Mouse (Mus musculus) inflammation-experienced regulatory T-cells, adult 6 months (primary cell): Measurements from ENCODE around the gene Arl3. TPM values are rescaled to one million over a fixed set of nuclear protein-coding genes. Genes with fewer than 3 reads are reported as not detected.

Experiments used
- ATAC-seq: one replicate; pipeline ENCODE4 v1.8.0; 2017
- polyA plus RNA-seq, 3 experiments: library from polyadenylated mRNA; unstranded; fragments of 100-300 nt; shearing (Covaris generic); gene quantifications; one replicate each; pipeline ENCODE4 v1.2.1; 2017

The Arl3 gene
- polyA plus RNA-seq, 3 experiments from 2014 or later = 25.9 to 27.1 (median 26.8) TPM

- peak; percentile 77 for ATAC-seq
Measured at GRCm38 (mm10) chr19:46499836-46500580, 73.0 kb downstream of the Arl3 start.

- ATAC-seq = no peak
Measured at GRCm38 (mm10) chr19:46499539-46499835, 73.5 kb downstream of the Arl3 start.

GRCm38 (mm10) chr19:46497230-46497629 is 75.8 kb downstream of the Arl3 start:
- no peak for ATAC-seq

GRCm38 (mm10) chr19:46495136-46495535 is 77.9 kb downstream of the Arl3 start:
- no peak for ATAC-seq

GRCm38 (mm10) chr19:46490634-46491033 is 82.4 kb downstream of the Arl3 start:
- no peak for ATAC-seq

GRCm38 (mm10) chr19:46489448-46489847 is 83.5 kb downstream of the Arl3 start:
- ATAC-seq = no peak

GRCm38 (mm10) chr19:46486709-46487108 is 86.3 kb downstream of the Arl3 start:
- ATAC-seq = no peak

- no peak for ATAC-seq
Measured at GRCm38 (mm10) chr19:46485847-46486246, 87.2 kb downstream of the Arl3 start.

- no peak for ATAC-seq
Measured at GRCm38 (mm10) chr19:46484518-46484917, 88.5 kb downstream of the Arl3 start.

- no peak for ATAC-seq
Measured at GRCm38 (mm10) chr19:46483701-46484328, 89.2 kb downstream of the Arl3 start.

- ATAC-seq = no peak
Measured at GRCm38 (mm10) chr19:46482896-46483516, 90.0 kb downstream of the Arl3 start.

- ATAC-seq = no peak
Measured at GRCm38 (mm10) chr19:46481756-46482155, 91.2 kb downstream of the Arl3 start.

- ATAC-seq = no peak
Measured at GRCm38 (mm10) chr19:46481352-46481751, 91.6 kb downstream of the Arl3 start.

Other genes starting within 250 kb of the Arl3 start
- gene Psd, start 246.0 kb downstream of the Arl3 start, polyA plus RNA-seq = 1 to 10 TPM; 3.1 to 4.1 (median 4.0) TPM
- gene Fbxl15, start 245.0 kb downstream of the Arl3 start, polyA plus RNA-seq = 1 to 10 TPM; 3.9 to 6.4 (median 4.5) TPM
- gene Cuedc2, start 234.5 kb downstream of the Arl3 start, polyA plus RNA-seq = 10 to 100 TPM; 34.9 to 54.1 (median 46.6) TPM
- gene Mfsd13a, start 232.1 kb downstream of the Arl3 start, polyA plus RNA-seq = 1 to 10 TPM; 4.3 to 8.1 (median 5.9) TPM
- gene 2310034G01Rik, start 222.9 kb downstream of the Arl3 start, polyA plus RNA-seq = under 1 TPM in 2 of 3 experiments, not detected in 1; 0.24 to 0.44 TPM
- gene Actr1a, start 177.4 kb downstream of the Arl3 start, polyA plus RNA-seq = 100 to 1,000 TPM in 1 of 3 experiments, 10 to 100 TPM in 2; 77.1 to 105 (median 78.0) TPM
- gene Sufu, start 176.3 kb downstream of the Arl3 start, polyA plus RNA-seq = 10 to 100 TPM; 10.7 to 13.6 (median 12.5) TPM
- gene Trim8, start 71.5 kb downstream of the Arl3 start, polyA plus RNA-seq = 10 to 100 TPM; 24.1 to 26.3 (median 25.9) TPM
- gene Sfxn2, start 167 bp upstream of the Arl3 start, polyA plus RNA-seq = 1 to 10 TPM; 3.8 to 9.2 (median 8.7) TPM
- gene Wbp1l, start 25.9 kb upstream of the Arl3 start, polyA plus RNA-seq = 10 to 100 TPM; 16.4 to 19.4 (median 16.5) TPM
- under 1 TPM in 1 of 3 experiments, not detected in 2; 0.52 TPM for gene Cyp17a1, start 100.0 kb upstream of the Arl3 start, polyA plus RNA-seq
- 10 to 100 TPM in 1 of 3 experiments, 1 to 10 TPM in 2; 6.0 to 10.8 (median 8.0) TPM for gene Borcs7, start 116.7 kb upstream of the Arl3 start, polyA plus RNA-seq
- 10 to 100 TPM in 2 of 3 experiments, 1 to 10 TPM in 1; 2.8 to 12.8 (median 12.7) TPM for gene As3mt, start 134.3 kb upstream of the Arl3 start, polyA plus RNA-seq
- gene Cnnm2, start 188.4 kb upstream of the Arl3 start, polyA plus RNA-seq = 1 to 10 TPM in 1 of 3 experiments, under 1 TPM in 2; 0.36 to 1.2 (median 0.44) TPM